Mouse (Mus musculus): ENCODE results near the gene Stambpl1. TPM values are rescaled to one million over a fixed set of nuclear protein-coding genes. Genes with fewer than 3 reads are reported as not detected.
"Not testable (repeated sequence)": the region's sequence is repeated elsewhere in the genome, so short reads cannot be mapped to it uniquely, and the experiment has no call there.

The Stambpl1 gene
- total RNA-seq, 2 experiments from 2014 or later, result 3.1 to 3.9 TPM

GRCm38 (mm10) chr19:34198066-34198465 lies 6.0 kb downstream of the Stambpl1 start:
- no peak for DNase-seq

- no peak for DNase-seq
Observed at GRCm38 (mm10) chr19:34198901-34199300, 6.9 kb downstream of the Stambpl1 start.

GRCm38 (mm10) chr19:34199488-34199887 lies 7.5 kb downstream of the Stambpl1 start:
- no peak for DNase-seq

GRCm38 (mm10) chr19:34202668-34203067 lies 10.6 kb downstream of the Stambpl1 start:
- no peak for DNase-seq

GRCm38 (mm10) chr19:34206128-34206527 lies 14.1 kb downstream of the Stambpl1 start:
- not testable (repeated sequence) for DNase-seq

GRCm38 (mm10) chr19:34206760-34207440 lies 14.9 kb downstream of the Stambpl1 start:
- DNase-seq, result peak; percentile 41 to 48

- no peak for DNase-seq
Observed at GRCm38 (mm10) chr19:34209031-34209430, 17.0 kb downstream of the Stambpl1 start.

GRCm38 (mm10) chr19:34209930-34210581 lies 18.0 kb downstream of the Stambpl1 start:
- no peak for DNase-seq

GRCm38 (mm10) chr19:34210841-34211240 lies 18.8 kb downstream of the Stambpl1 start:
- DNase-seq, result no peak

- DNase-seq, result no peak
Observed at GRCm38 (mm10) chr19:34212489-34213250, 20.6 kb downstream of the Stambpl1 start.

- no peak for DNase-seq
Observed at GRCm38 (mm10) chr19:34213251-34213645, 21.2 kb downstream of the Stambpl1 start.

- no peak for DNase-seq
Observed at GRCm38 (mm10) chr19:34214136-34214535, 22.1 kb downstream of the Stambpl1 start.

GRCm38 (mm10) chr19:34216956-34217355 lies 24.9 kb downstream of the Stambpl1 start:
- DNase-seq, result no peak

GRCm38 (mm10) chr19:34217761-34218160 lies 25.7 kb downstream of the Stambpl1 start:
- no peak for DNase-seq

- DNase-seq, result peak in 1 of 2 experiments; percentile 38
Observed at GRCm38 (mm10) chr19:34219260-34219968, 27.4 kb downstream of the Stambpl1 start.

GRCm38 (mm10) chr19:34220732-34221380 lies 28.8 kb downstream of the Stambpl1 start:
- no peak for DNase-seq

GRCm38 (mm10) chr19:34222805-34223204 lies 30.8 kb downstream of the Stambpl1 start:
- no peak for DNase-seq

GRCm38 (mm10) chr19:34231596-34231995 lies 39.6 kb downstream of the Stambpl1 start:
- DNase-seq, result peak in 1 of 2 experiments; percentile 17

- DNase-seq, result no peak
Observed at GRCm38 (mm10) chr19:34232326-34232725, 40.3 kb downstream of the Stambpl1 start.

GRCm38 (mm10) chr19:34233944-34234343 lies 41.9 kb downstream of the Stambpl1 start:
- peak; percentile 78 for DNase-seq

GRCm38 (mm10) chr19:34236049-34236448 lies 44.0 kb downstream of the Stambpl1 start:
- no peak for DNase-seq

GRCm38 (mm10) chr19:34237746-34238145 lies 45.7 kb downstream of the Stambpl1 start:
- DNase-seq, result no peak

Measured in heart, adult 18-20 months (tissue).